Mouse (Mus musculus) kidney, embryonic 14.5 days (tissue): ENCODE data around the gene Clca2. TPM values are rescaled to one million over a fixed set of nuclear protein-coding genes. Genes with fewer than 3 reads are reported as not detected.

Experiments
- ATAC-seq: fragments of 200-750 bp; cut with Nextera tagmentation; 2 replicates; pipeline ENCODE4 v1.8.0; 2017; ENCODE audit warnings: moderate number of reproducible peaks, mild to moderate bottlenecking, moderate TSS enrichment, moderate library complexity; ENCODE audit not compliant: low FRiP score, low TSS enrichment
- H3K27ac ChIP-seq: fragments of 300-500 bp; sonication (generic); 2 replicates; pipeline ENCODE4 v1.5.1; 2014; ENCODE audit warnings: low read depth, mild to moderate bottlenecking, low read length, moderate library complexity, mixed read lengths
- H3K27me3 ChIP-seq: fragments of 300-500 bp; sonication (generic); 2 replicates; pipeline ENCODE4 v1.6.1; 2014; ENCODE audit warnings: mild to moderate bottlenecking, low read length; ENCODE audit not compliant: control insufficient read depth, insufficient read depth
- H3K36me3 ChIP-seq: fragments of 300-500 bp; sonication (generic); 2 replicates; pipeline ENCODE4 v1.6.1; 2014; ENCODE audit warnings: low read length, mixed read lengths; ENCODE audit not compliant: control insufficient read depth, insufficient read depth
- H3K4me1 ChIP-seq: fragments of 300-500 bp; sonication (generic); 2 replicates; pipeline ENCODE4 v1.6.1; 2014; ENCODE audit warnings: low read length, mixed read lengths; ENCODE audit not compliant: control insufficient read depth, insufficient read depth
- H3K4me2 ChIP-seq: fragments of 300-500 bp; sonication (generic); replicated peaks from 2 replicates; pipeline ENCODE4 v1.6.1; 2014; ENCODE audit warnings: low read depth, mild to moderate bottlenecking, low read length
- H3K4me3 ChIP-seq: fragments of 300-500 bp; sonication (generic); 2 replicates; pipeline ENCODE4 v1.5.1; 2014; ENCODE audit warnings: mild to moderate bottlenecking, low read length
- H3K9ac ChIP-seq: fragments of 300-500 bp; sonication (generic); 2 replicates; pipeline ENCODE4 v1.6.1; 2014; ENCODE audit warnings: low read depth, mild to moderate bottlenecking, low read length, moderate library complexity
- H3K9me3 ChIP-seq: fragments of 300-500 bp; sonication (generic); 2 replicates; pipeline ENCODE4 v1.6.1; 2016; ENCODE audit warnings: low read length; ENCODE audit not compliant: control insufficient read depth
- WGBS: fragments of 180-500 bp; shearing (Covaris S2); extraction: QIAGEN DNeasy Blood & Tissue Kit; methylation state at CpG from one replicate; pipeline ENCODE4 v1.1.7; 2014; 5-methylcytosine and 5-hydroxymethylcytosine counted together
- polyA plus RNA-seq: library from polyadenylated mRNA; unstranded; fragments of >200 nt; fragmentation: Nextera tagmentation; extraction: Ambion mirVana; gene quantifications from 2 replicates; pipeline ENCODE4 v1.2.1, GENCODE M21; 2014

Gene Clca2
- polyA plus RNA-seq, 1 experiment from 2014 or later: 0.22 TPM

DNA sequence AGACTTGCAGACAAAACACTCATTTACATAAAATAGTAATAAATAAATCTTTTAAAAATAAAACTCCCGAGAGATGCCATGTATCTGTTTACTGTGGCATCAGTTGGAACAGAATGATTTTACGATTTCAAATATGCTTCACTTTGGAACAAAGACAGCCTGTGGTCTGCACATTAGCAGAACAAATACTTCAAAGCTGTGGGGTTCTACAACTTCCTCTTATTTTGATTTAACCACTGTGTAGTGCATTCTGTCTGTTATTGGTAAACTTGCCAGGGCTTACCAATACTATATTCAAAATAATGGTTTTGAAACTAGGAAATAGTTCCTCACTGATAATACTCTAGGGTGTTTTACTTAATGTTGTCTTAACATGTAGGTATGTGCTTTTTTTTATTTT, 27.4 kb upstream of the Clca2 start:
- H3K27me3 ChIP-seq: no peaks in the 10 kb centered on the region
- WGBS: 93% methylated on average over 2 of the region's 2 CpGs
- H3K4me3 ChIP-seq: no peak overlapping the region
- no peaks in the 10 kb centered on the region for H3K9me3 ChIP-seq
- no peak for ATAC-seq
- no peaks in the 10 kb centered on the region for H3K4me1 ChIP-seq
- H3K9ac ChIP-seq: no peak overlapping the region
- H3K4me2 ChIP-seq: no peak overlapping the region
- no peak overlapping the region for H3K27ac ChIP-seq
- peaks cover 11% of the 10 kb centered on the region; the same call in 1 of the 2 replicates for H3K36me3 ChIP-seq

DNA sequence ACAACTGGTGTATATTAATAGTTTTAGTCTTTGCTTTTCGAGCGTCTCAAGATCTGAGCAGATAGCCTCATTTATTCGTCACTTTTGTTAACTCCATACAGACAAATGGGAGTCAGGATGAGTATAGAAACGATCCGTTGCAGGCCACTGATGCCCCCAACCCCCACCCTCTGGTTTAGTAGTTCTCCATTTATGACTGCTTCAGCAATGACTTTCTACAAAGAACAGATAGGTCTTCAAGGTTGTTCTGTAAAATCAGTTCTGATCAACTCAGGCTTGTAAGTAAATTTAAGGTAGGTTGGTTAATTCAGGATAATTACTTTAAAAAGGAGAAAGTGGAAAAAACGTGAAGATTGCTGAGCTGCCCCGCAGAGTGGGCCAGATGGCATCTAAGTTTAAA, 20.2 kb upstream of the Clca2 start:
- no peak for ATAC-seq
- H3K4me2 ChIP-seq: peak overlapping the region; percentile 74
- H3K9ac ChIP-seq: peak overlapping the region; percentile 80; the same call in 1 of the 2 replicates
- peaks cover 9% of the 10 kb centered on the region for H3K4me1 ChIP-seq
- H3K4me3 ChIP-seq: peak overlapping the region; percentile 65
- H3K36me3 ChIP-seq: no peaks in the 10 kb centered on the region
- 68% methylated on average over 7 of the region's 7 CpGs for WGBS
- no peaks in the 10 kb centered on the region for H3K27me3 ChIP-seq
- H3K9me3 ChIP-seq: no peaks in the 10 kb centered on the region
- no peak overlapping the region for H3K27ac ChIP-seq

DNA sequence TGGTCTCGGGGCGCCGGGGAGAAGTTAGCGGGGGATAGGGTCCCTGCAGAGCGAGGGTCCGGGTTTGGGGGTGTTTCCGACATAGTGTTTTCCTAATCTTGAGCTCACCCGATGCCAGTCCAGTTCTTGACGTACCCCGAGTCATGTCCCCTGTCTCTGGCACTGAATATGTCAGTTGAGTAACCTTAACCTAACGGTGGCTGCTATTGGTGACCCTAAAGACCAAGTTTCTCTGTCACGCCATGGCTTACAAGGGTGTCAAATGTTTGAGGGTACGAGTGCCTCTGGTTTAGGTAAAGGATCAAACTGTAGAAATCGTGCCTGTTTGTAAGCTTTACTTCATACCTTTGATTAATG, 19.7 kb upstream of the Clca2 start:
- Histone ChIP-seq H3K9me3 (no peaks in the 10 kb centered on the region), H3K9ac (peak overlapping the region; percentile 80), H3K4me3 (peak overlapping the region; percentile 65), H3K27me3 (no peaks in the 10 kb centered on the region), H3K4me1 (peaks cover 9% of the 10 kb centered on the region), H3K4me2 (peak overlapping the region; percentile 74), H3K36me3 (no peaks in the 10 kb centered on the region), H3K27ac (peak overlapping the region; percentile 96)
- no peak; the same call in 1 of the 2 replicates for ATAC-seq
- 6% methylated on average over 14 of the region's 14 CpGs for WGBS

DNA sequence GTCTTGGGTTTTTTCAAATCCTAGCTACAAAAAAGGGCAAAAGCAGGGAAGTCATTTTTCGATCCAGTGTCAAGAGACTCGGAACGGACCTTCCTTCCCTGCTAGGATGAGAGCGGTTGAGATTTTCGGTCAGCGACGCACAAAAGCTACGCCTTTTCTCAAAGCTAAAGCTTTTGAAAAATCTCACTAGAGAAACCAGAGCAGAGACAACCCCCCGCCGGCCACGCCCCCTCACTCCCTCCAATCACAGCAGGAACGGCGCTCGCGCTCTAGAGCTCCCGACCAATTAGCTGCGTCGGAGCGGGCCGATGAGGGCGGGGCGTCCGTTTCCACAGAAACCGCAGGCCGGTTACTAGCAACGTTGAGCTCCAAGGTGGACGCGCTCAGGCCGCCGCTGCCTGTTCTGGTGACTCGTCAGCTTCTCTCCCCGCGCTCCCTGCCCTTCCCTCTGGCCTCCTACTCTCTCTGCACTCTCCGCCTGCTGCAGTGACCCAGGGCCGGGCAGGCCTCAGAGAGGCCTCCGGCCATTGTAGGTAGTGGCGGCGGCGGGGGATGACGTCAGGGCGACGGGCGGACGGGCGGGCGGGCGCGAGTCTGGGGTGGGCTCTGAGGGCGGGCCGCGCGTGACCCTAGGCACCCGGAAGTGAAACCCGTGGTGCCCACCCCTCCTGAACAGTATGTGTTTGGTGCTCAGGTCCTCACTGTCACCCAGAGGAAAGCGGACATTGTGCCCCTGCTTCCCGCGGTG, 19.2 kb upstream of the Clca2 start, which contains the start of gene Odf2l:
Odf2l (plus strand) TSS at position 335 of the 748 bp plus-strand sequence.
- peak within 1 kb of the TSS; percentile 80 for H3K9ac ChIP-seq
- peak within 1 kb of the TSS; percentile 96 for H3K27ac ChIP-seq
- WGBS: under 1% methylated on average over 57 of the region's 57 CpGs

DNA sequence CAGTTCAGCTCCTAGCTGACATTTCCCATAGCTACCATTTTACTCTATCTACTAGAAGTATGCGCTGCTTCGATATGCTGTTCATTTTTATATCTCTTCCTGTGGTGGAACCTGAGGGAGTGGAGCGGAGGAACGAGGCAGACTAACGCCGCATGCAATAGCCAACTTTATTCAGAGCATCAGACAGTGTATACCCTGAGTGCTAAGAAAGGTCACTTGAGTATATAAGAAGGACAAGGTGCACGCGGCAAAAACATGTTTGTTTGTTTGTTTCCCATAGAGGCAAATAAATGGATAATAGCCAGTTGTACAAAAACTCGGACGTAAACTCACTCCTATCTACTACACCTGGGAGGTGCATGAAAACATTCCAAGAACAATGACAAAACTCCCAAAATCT, 18.4 kb upstream of the Clca2 start:
- peak overlapping the region; percentile 80 for H3K9ac ChIP-seq
- no peaks in the 10 kb centered on the region for H3K36me3 ChIP-seq
- no peak for ATAC-seq
- no peaks in the 10 kb centered on the region for H3K9me3 ChIP-seq
- 81% methylated on average over 10 of the region's 10 CpGs for WGBS
- peak overlapping the region; percentile 65 for H3K4me3 ChIP-seq
- H3K27ac ChIP-seq: peak overlapping the region; percentile 96
- H3K4me1 ChIP-seq: peaks cover 9% of the 10 kb centered on the region
- H3K27me3 ChIP-seq: no peaks in the 10 kb centered on the region
- H3K4me2 ChIP-seq: peak overlapping the region; percentile 68

More for the DNA sequence above, 19.2 kb upstream of the Clca2 start, which contains the start of gene Odf2l:
- H3K36me3 ChIP-seq: no peaks in the 10 kb centered on the region
- no peaks in the 10 kb centered on the region for H3K9me3 ChIP-seq
- peak; percentile 99 for ATAC-seq
- H3K4me1 ChIP-seq: peaks cover 9% of the 10 kb centered on the region
- H3K27me3 ChIP-seq: no peaks in the 10 kb centered on the region
- H3K4me3 ChIP-seq: peak within 1 kb of the TSS; percentile 65
- peak within 1 kb of the TSS; percentile 74 for H3K4me2 ChIP-seq

DNA sequence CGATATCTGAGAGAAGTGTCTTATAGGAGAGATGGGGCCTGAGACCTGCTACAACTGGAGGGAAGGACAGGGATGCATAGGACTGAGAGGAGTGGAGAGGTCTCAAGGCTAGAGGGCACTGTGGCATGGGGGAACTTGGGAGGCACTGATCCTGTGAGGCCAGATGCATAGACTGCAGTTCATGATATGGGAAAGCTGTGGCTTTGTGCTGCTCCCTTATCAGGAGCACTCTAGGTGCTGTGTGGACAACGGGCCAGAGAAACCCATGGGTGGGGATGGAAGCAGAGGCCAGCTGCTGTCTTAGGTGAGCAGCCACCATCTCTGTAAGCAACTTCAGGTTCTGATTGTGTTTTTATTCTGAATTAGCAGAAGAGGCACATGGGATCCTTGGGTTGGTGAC, 15.9 kb upstream of the Clca2 start:
- no peak overlapping the region for H3K9ac ChIP-seq
- H3K36me3 ChIP-seq: no peaks in the 10 kb centered on the region
- no peak overlapping the region for H3K27ac ChIP-seq
- H3K4me1 ChIP-seq: peaks cover 9% of the 10 kb centered on the region
- H3K27me3 ChIP-seq: no peaks in the 10 kb centered on the region
- H3K9me3 ChIP-seq: no peaks in the 10 kb centered on the region
- ATAC-seq: no peak
- WGBS: 92% methylated on average over 2 of the region's 2 CpGs
- no peak overlapping the region for H3K4me3 ChIP-seq
- no peak overlapping the region for H3K4me2 ChIP-seq

DNA sequence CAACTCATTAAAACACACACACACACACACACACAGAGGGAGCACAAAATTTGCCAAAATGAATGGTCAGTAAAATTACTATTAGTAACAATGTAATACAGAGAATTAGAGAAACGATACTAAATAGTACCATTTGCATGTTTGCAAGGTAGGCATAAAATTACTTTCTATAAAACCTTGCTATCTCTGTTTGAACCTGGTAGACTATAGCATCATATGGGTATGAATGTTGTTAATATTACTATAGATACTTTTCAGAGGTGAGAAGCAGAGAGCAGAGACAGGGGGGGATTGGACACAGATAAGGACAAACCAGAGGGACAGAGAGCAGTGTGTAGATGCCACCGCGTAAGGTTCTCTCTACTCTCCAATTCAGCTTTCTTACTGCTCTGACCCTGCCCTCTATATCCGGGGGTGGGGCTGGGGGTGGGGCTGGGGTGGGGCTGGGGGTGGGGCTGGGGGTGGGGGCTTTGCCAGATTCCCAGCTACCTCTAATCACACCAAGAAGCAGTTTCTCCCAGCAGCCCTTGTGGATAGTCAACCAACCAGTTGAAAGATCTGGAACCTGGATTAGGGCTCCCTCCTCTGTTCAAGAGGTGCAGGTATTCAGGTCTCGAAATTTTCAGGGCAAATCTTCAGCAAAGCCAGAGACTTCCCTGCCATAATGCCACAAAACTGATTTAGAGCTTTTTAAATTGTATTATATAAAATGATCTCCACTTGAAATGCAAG, 6.7 kb upstream of the Clca2 start:
- no peak overlapping the region for H3K27ac ChIP-seq
- ATAC-seq: no peak
- WGBS: 75% methylated on average over 5 of the region's 5 CpGs
- H3K4me3 ChIP-seq: no peak overlapping the region
- no peaks in the 10 kb centered on the region for H3K27me3 ChIP-seq
- H3K9ac ChIP-seq: no peak overlapping the region
- H3K36me3 ChIP-seq: no peaks in the 10 kb centered on the region
- H3K9me3 ChIP-seq: peaks cover 4% of the 10 kb centered on the region
- H3K4me2 ChIP-seq: no peak overlapping the region
- H3K4me1 ChIP-seq: no peaks in the 10 kb centered on the region

DNA sequence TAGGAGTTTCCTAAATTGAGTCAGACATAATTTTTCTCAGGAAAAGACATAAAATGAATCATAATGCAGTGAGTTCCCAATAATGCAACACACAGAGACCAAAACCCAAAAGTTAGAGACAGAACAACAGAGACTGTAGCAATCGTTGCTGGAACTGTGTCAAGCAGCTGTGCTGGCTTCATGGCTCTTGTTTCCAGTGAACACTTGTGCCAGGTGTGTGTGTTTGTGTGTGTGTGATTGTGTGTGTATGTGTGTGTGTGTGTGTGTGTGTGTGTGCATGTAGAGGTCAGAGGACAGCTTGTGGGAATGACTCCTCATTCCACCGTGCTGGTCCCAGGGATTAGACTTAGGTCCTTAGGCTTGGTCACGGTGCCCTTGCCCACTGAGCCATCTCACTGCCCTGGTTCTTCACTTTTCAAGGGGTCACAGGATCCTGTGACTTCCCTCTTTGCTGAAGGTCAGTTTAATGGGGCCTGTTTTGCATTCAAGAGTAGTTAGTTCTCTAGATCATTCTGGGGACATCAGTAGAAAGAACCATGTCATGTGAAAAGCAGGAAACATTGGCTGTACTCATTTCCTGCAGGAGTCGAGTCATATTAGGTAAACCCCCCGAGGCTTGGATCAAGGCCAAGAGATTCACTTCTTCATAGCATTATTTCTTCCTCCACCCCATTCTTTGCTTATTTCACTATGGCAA, 6.0 kb upstream of the Clca2 start:
- 79% methylated on average over 5 of the region's 5 CpGs for WGBS
- Histone ChIP-seq H3K4me3 (no peak overlapping the region), H3K36me3 (no peaks in the 10 kb centered on the region), H3K9ac (no peak overlapping the region), H3K27me3 (no peaks in the 10 kb centered on the region), H3K4me1 (no peaks in the 10 kb centered on the region), H3K4me2 (no peak overlapping the region), H3K9me3 (peaks cover 4% of the 10 kb centered on the region), H3K27ac (no peak overlapping the region)
- no peak for ATAC-seq
